Mouse (Mus musculus): Measurements from ENCODE around the gene Atp5g1. TPM values are rescaled to one million over a fixed set of nuclear protein-coding genes. Genes with fewer than 3 reads are reported as not detected.

Atp5g1 gene
- polyA plus RNA-seq, 1 experiment = 410 TPM

DNA sequence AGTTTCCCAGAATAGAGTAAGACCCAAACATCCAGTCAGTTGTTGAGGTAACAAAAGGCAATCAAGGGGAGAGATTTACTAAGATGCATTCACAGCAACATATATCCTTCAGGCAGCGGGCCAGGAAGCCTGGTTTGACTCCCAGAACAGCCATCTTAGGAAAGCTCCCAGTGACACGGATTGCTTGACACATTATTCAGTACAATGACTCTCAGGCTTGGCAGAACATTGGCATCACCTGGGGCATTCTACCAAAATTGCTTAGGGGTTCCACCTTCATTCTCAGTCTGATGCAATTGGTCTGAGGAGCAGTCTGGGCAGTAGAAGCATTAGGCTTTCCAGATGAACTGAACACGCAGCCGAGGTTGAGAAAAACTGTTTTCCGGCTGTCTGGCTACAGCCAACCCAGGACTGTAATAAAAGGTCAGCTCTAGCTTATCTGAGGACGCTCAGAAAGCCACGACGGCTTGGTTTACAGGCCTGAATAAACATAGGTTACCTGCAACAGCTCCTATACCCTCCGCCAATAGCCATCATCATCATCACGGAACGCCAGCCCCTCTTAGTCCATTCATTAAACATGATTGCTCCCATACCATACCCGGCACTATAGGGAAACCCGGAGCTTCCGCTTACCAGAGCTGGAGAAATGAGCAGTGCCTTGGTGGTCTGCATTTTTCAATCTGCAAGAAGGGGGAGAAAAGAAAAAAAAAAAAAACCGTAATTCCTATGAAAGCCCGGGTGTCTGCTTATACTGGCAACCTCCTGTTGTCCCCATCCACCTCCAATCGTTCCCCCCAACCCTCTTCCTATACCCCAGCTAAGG is 906 bp downstream of the Atp5g1 start:
- DNase-seq (ENCODE audit: extremely low spot score in 1 of 2, low spot score in 1 of 2) = peak in 1 of 2 experiments; percentile 32

- no peak for DNase-seq (ENCODE audit: extremely low spot score in 1 of 2, low spot score in 1 of 2)
Measured at GRCm38 (mm10) chr11:96073295-96073993, 2.0 kb downstream of the Atp5g1 start.

DNA sequence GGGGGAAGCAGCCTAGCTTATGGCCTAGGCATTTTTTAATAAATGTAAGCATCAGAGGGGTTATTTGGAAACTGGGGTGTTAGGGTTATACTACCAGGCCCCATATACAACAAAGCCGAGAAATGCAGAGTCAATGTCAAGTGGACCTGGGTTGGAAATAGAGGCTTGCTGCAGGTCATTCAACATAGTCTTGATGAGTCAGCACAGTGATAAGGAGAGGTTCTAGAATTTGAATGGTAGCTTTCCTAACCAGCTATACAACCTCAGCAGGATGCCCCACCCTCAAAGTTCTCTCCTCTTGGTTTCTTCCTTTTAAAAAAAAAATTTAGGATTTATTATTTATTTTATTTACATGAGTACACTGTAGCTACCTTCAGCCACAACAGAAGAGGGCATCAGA is 4.5 kb downstream of the Atp5g1 start:
- no peak for DNase-seq (ENCODE audit: extremely low spot score in 1 of 2, low spot score in 1 of 2)

DNA sequence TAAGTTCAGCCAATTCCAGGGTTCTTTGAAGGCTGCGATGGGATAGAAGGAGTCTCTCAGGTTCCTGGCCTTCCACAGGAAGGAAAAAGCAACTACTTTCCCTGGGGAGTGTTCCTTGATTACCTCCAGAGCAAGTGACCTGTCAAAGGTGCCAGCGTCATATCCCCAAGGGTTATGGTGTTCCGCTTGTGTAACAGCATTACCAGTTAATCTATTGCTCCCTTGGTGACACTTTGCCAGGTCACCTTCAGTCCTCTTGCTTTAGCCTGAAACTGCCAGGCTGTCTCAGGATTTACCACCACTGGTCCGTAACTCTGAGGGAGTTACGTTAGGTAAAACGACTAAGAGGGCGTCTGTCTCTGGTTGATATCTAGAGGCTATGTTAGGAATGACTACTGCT is 5.1 kb downstream of the Atp5g1 start:
- DNase-seq (ENCODE audit: extremely low spot score in 1 of 2, low spot score in 1 of 2) = no peak

GRCm38 (mm10) chr11:96068231-96068630 is 7.2 kb downstream of the Atp5g1 start:
- DNase-seq (ENCODE audit: extremely low spot score in 1 of 2, low spot score in 1 of 2) = no peak

- peak; percentile 90 to 98 for DNase-seq (ENCODE audit: extremely low spot score in 1 of 2, low spot score in 1 of 2)
Measured at GRCm38 (mm10) chr11:96065215-96065911, 10.1 kb downstream of the Atp5g1 start, which contains the start of gene Ube2z. TSS of gene Ube2z (minus strand) at chr11:96065388.

GRCm38 (mm10) chr11:96064521-96065214 is 10.8 kb downstream of the Atp5g1 start:
- no peak for DNase-seq (ENCODE audit: extremely low spot score in 1 of 2, low spot score in 1 of 2)

DNA sequence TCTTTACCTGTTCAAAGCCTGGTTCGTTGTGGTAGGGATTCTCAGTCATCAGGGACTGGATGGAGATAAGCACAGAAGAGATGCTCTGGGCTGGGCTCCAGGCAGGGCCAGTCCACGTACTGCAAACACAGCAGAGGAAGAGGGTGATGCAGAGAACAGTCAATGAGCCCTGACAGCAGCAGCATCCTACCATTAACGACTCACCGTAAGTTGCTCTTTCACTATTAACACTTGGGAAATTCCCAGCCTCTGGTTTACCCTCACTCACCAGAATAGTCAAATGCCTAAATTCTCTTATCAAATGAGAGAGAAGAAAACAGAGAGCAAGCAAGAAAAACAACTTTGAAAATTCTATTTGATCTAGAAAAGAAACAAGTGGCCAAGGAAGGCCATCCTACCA is 17.2 kb downstream of the Atp5g1 start:
- DNase-seq (ENCODE audit: extremely low spot score in 1 of 2, low spot score in 1 of 2) = no peak

GRCm38 (mm10) chr11:96050854-96051253 is 24.6 kb downstream of the Atp5g1 start:
- DNase-seq (ENCODE audit: extremely low spot score in 1 of 2, low spot score in 1 of 2) = no peak

DNA sequence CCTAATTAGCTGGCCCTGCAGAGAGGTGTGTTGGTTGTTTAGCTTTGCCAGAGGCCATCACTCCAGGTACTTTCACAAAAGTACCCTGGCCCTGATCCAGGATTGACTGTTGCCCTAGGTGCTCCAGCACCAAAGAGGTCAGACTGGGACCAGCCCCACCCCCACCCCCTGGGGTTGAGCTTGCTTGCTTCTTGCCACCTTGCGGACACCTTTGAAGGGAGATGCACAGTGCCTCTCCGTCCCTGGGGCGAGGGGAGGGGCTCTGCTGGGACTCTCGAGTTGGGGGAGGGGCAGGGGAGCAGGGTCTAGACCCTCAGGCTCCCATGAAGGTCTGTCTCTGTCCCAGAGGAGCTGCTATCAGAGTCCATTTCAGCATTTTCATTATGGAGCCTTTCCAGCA is 25.5 kb downstream of the Atp5g1 start:
- DNase-seq (ENCODE audit: extremely low spot score in 1 of 2, low spot score in 1 of 2) = no peak

DNA sequence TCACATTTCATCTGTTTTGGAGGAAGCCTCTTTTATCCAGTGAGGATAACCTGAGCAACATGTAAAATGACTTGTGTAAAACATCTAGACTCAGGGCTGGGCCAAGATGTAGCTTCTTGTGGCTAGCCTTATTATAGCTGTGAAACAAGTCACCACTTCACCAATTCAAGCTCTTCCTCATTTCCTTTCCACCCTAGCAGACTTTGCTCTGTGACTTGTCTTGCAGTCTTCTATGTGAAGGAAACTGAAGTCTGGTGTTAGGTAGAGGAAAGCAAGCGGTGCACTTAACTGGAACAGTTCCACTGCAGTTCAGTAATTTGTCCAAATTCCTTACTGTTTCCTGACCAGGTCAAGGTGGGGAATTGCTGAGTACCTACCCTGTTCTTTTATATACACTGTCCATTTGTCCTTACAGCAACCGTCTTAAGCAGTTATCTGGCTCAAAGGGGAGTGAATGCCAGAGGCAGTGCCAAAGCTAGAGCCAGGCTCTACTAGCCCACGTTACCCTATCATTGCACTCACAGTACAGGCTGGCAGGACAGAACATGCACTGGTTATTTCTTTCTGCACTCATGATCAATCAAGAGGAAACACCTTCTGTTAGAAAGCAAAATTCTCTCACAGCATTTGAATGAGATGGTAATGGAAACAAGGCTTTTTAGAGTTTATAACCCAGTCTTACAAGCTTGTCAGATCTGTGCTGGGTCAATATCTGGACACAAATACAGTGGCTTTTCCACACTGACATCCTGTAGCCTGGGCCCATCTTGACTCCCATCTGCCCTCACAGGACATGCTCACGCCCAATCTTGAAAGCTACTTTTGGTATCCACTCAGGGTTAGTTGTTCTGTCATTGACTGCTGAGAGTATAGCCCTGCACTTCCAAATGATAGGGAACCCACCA is 27.7 kb downstream of the Atp5g1 start:
- DNase-seq (ENCODE audit: extremely low spot score in 1 of 2, low spot score in 1 of 2) = no peak

GRCm38 (mm10) chr11:96046793-96047192 is 28.7 kb downstream of the Atp5g1 start:
- DNase-seq (ENCODE audit: extremely low spot score in 1 of 2, low spot score in 1 of 2) = no peak

- no peak for DNase-seq (ENCODE audit: extremely low spot score in 1 of 2, low spot score in 1 of 2)
Measured at GRCm38 (mm10) chr11:96046028-96046427, 29.4 kb downstream of the Atp5g1 start.

DNA sequence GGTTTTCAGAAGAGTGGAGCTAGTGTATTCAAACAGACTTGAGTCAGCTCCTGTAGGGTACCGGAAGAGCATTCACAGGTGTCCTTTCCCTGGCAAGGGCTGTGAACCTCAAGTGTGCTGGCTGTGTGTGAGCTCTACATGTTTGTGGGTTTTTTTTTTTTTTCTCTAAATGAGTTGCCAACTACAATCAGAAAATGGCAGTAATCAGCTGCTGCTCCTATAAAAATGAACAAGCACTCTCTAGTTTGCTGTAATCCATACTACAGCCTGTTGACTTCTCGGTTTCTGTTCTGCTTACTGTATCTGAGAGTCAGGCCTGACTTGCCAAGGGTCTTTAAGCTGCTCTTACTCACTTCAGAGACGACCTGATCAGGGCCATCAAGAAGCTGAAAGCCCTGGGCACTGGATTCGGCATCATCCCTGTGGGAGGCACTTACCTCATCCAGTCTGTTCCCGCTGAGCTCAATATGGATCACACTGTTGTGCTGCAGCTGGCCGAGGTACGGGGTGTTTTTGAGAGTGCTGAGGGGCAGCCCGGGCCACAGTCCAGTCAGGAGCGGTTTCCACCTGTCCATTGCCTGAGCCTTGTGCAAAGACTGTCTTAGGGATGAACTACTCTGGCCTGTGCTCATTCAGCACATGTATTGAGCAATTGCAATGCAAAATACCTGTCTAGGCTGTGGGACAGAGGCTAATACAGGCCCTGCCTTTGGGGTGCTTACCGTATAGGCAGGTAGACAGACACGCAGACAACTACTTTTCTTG is 30.5 kb downstream of the Atp5g1 start:
- DNase-seq (ENCODE audit: extremely low spot score in 1 of 2, low spot score in 1 of 2) = no peak

- DNase-seq (ENCODE audit: extremely low spot score in 1 of 2, low spot score in 1 of 2) = no peak
Measured at GRCm38 (mm10) chr11:96038560-96038959, 36.9 kb downstream of the Atp5g1 start.

- DNase-seq (ENCODE audit: extremely low spot score in 1 of 2, low spot score in 1 of 2) = no peak
Measured at GRCm38 (mm10) chr11:96037499-96037898, 38.0 kb downstream of the Atp5g1 start.

GRCm38 (mm10) chr11:96035133-96035532 is 40.3 kb downstream of the Atp5g1 start:
- DNase-seq (ENCODE audit: extremely low spot score in 1 of 2, low spot score in 1 of 2) = no peak

DNA sequence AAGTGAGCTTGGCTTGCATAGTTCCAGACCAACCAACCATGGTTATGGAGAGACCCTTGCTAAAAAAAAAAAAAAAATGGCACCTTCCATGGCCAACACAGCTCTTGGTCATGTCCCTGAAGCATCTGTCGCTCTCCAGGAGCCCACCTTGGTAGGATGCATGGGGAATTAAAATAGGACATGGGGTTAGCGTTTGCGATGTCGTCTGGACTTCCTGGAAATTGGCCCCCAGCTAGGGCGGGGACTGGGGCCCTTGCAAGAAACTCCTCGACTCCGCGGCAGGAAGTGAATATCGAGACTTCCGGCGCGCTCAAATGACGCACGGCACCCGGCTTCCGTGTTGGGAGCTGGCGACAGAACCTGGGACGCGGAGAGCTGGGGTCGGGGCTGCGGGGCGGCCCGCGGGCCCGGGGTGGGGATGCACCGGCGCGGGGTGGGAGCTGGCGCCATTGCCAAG is 40.8 kb downstream of the Atp5g1 start, which contains the start of gene Snf8:
TSS of gene Snf8 (plus strand) at position 290 of the 457 bp plus-strand sequence.
- DNase-seq (ENCODE audit: extremely low spot score in 1 of 2, low spot score in 1 of 2) = peak; percentile 86 to 97

GRCm38 (mm10) chr11:96034116-96034515 is 41.4 kb downstream of the Atp5g1 start:
- no peak for DNase-seq (ENCODE audit: extremely low spot score in 1 of 2, low spot score in 1 of 2)
